Mouse (Mus musculus): ENCODE results near the gene Pik3r1. TPM values are rescaled to one million over a fixed set of nuclear protein-coding genes. Genes with fewer than 3 reads are reported as not detected.

The Pik3r1 gene
- polyA plus RNA-seq, 1 experiment from 2014 or later: 25.5 TPM

DNA sequence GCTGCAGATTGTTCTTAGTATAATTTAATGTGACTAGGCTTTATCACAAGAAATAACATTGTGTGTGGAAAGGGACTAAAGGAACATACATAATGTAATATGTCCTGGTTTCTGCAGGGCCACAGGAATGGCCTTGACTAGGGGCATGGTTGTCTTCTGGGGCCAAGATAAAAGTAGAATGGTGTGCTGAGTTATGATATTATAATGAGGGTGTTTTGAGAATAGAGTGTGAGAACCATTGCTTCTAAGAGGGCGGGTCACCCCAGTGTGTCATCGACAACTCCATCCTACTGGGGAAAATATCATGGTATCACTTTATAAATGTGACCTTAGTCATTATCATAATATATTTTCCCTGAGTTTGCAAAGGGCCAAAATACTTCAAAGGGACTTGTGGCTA lies 115.9 kb downstream of the Pik3r1 start:
- H3K27me3 ChIP-seq (ENCODE audit: control insufficient read depth, insufficient read depth, low read length): no peaks in the 10 kb centered on the region
- H3K27ac ChIP-seq (ENCODE audit: low read depth, low read length): no peak overlapping the region
- H3K9me3 ChIP-seq (ENCODE audit: control insufficient read depth, low read length): no peaks in the 10 kb centered on the region
- H3K36me3 ChIP-seq (ENCODE audit: control insufficient read depth, insufficient read depth, low read length): no peaks in the 10 kb centered on the region
- no peak overlapping the region for H3K4me2 ChIP-seq (ENCODE audit: low read depth)
- ATAC-seq (ENCODE audit: insufficient read depth, low FRiP score, low TSS enrichment) (no peak), DNase-seq (ENCODE audit: low spot score) (no peak)
- H3K4me1 ChIP-seq (ENCODE audit: control insufficient read depth, insufficient read depth, low read length): no peaks in the 10 kb centered on the region
- H3K4me3 ChIP-seq (ENCODE audit: low read depth, low read length): no peak overlapping the region
- 94% methylated on average over 2 of the region's 2 CpGs for WGBS
- H3K9ac ChIP-seq (ENCODE audit: low read length): no peak overlapping the region

DNA sequence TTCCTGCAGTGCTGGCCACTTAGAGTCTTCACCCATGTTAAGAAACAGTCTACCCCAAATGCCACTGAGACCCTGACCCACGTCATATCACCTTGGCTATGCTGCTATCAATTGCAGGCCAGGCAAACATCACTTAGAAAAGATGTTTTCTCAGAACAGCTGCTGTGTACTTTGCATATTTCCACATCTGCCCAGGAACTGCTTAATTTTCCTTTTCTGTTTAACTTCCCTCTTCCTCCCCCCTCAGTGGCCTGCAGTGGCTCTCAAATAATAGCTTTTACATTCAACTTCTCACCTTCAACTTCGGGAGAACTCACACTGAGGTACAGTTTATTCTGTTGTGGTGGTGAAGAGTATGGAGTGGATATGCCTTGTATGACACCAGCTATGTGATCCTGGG lies 126.4 kb downstream of the Pik3r1 start:
- H3K27me3 ChIP-seq (ENCODE audit: control insufficient read depth, insufficient read depth, low read length): no peaks in the 10 kb centered on the region
- H3K36me3 ChIP-seq (ENCODE audit: control insufficient read depth, insufficient read depth, low read length): no peaks in the 10 kb centered on the region
- no peak overlapping the region for H3K4me2 ChIP-seq (ENCODE audit: low read depth)
- no peak for DNase-seq (ENCODE audit: low spot score)
- no peaks in the 10 kb centered on the region for H3K4me1 ChIP-seq (ENCODE audit: control insufficient read depth, insufficient read depth, low read length)
- no peak overlapping the region for H3K27ac ChIP-seq (ENCODE audit: low read depth, low read length)
- no peaks in the 10 kb centered on the region for H3K9me3 ChIP-seq (ENCODE audit: control insufficient read depth, low read length)
- no peak overlapping the region for H3K4me3 ChIP-seq (ENCODE audit: low read depth, low read length)
- H3K9ac ChIP-seq (ENCODE audit: low read length): no peak overlapping the region
- WGBS: 93% methylated on average over 2 of the region's 2 CpGs
- ATAC-seq (ENCODE audit: insufficient read depth, low FRiP score, low TSS enrichment): no peak

DNA sequence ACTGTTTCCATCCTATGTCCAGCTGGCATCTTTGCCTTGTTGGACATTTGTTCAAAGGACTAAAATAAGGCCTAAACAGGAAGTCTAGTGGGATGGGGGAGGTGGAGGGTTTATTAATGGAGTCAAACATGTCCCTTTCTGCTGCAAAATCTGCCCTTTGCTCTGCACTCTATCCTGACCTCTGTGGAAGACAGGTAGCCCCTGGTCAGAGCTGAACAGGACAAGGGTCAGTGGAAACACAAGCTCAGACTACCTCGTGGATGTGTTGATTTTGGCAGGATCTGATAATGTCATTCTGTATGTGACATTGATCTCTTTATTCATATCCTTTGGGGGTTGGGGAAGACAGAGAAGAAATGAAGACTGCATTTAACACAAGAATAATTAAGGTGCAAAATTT lies 132.2 kb downstream of the Pik3r1 start:
- WGBS: 68% methylated on average over 1 of the region's 1 CpGs
- no peak overlapping the region for H3K4me3 ChIP-seq (ENCODE audit: low read depth, low read length)

DNA sequence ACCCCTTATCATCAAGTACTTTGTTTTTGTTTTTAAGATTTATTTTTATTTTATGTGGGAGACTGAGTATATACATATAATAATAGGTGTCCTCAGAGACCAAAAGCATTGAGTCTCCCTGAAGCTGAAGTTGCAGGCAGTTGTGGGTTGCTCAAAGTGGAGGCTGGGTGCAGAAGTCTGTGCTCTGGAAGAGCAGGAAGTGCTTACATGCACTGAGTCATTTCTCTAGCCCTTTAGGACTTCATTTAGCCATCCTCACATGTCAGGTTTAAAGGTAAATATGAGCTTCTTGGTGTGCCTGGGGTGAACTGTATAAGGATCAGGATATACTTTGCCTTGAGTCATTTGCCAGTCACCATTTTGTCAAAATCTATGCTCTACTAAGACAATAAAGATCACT lies 133.6 kb downstream of the Pik3r1 start:
- Histone ChIP-seq H3K27me3 (ENCODE audit: control insufficient read depth, insufficient read depth, low read length) (no peaks in the 10 kb centered on the region), H3K9me3 (ENCODE audit: control insufficient read depth, low read length) (no peaks in the 10 kb centered on the region), H3K4me2 (ENCODE audit: low read depth) (no peak overlapping the region), H3K4me1 (ENCODE audit: control insufficient read depth, insufficient read depth, low read length) (no peaks in the 10 kb centered on the region), H3K9ac (ENCODE audit: low read length) (no peak overlapping the region), H3K4me3 (ENCODE audit: low read depth, low read length) (no peak overlapping the region), H3K36me3 (ENCODE audit: control insufficient read depth, insufficient read depth, low read length) (no peaks in the 10 kb centered on the region), H3K27ac (ENCODE audit: low read depth, low read length) (no peak overlapping the region)
- DNase-seq (ENCODE audit: low spot score): no peak
- ATAC-seq (ENCODE audit: insufficient read depth, low FRiP score, low TSS enrichment): no peak

More for the DNA sequence above, 132.2 kb downstream of the Pik3r1 start:
- no peak for ATAC-seq (ENCODE audit: insufficient read depth, low FRiP score, low TSS enrichment)
- H3K27ac ChIP-seq (ENCODE audit: low read depth, low read length): no peak overlapping the region
- no peaks in the 10 kb centered on the region for H3K27me3 ChIP-seq (ENCODE audit: control insufficient read depth, insufficient read depth, low read length)
- no peak overlapping the region for H3K4me2 ChIP-seq (ENCODE audit: low read depth)
- no peaks in the 10 kb centered on the region for H3K4me1 ChIP-seq (ENCODE audit: control insufficient read depth, insufficient read depth, low read length)
- H3K9me3 ChIP-seq (ENCODE audit: control insufficient read depth, low read length): no peaks in the 10 kb centered on the region
- no peak overlapping the region for H3K9ac ChIP-seq (ENCODE audit: low read length)
- no peaks in the 10 kb centered on the region for H3K36me3 ChIP-seq (ENCODE audit: control insufficient read depth, insufficient read depth, low read length)
- no peak for DNase-seq (ENCODE audit: low spot score)

DNA sequence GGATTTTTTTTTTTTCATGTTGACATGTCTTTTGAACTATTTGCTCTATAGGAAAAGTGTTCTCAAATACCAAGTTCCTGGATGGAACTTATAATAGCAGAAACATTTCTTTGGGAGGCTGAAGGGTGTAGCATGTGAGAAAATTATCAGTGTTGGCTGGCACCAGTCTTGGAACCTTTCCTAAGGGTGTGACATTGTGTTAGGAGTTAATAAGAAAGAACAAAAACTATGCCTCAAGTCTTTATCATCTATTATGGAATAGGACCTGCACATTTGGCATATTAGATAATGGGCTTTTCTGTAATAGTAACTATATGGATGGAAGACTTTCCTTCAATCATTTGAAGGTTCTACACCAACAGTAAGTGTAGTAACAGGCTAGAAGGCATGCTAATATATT lies 134.4 kb downstream of the Pik3r1 start:
- no peak overlapping the region for H3K27ac ChIP-seq (ENCODE audit: low read depth, low read length)
- no peaks in the 10 kb centered on the region for H3K9me3 ChIP-seq (ENCODE audit: control insufficient read depth, low read length)
- DNase-seq (ENCODE audit: low spot score): no peak
- no peak overlapping the region for H3K9ac ChIP-seq (ENCODE audit: low read length)
- ATAC-seq (ENCODE audit: insufficient read depth, low FRiP score, low TSS enrichment): no peak
- H3K4me2 ChIP-seq (ENCODE audit: low read depth): no peak overlapping the region
- no peak overlapping the region for H3K4me3 ChIP-seq (ENCODE audit: low read depth, low read length)
- H3K27me3 ChIP-seq (ENCODE audit: control insufficient read depth, insufficient read depth, low read length): no peaks in the 10 kb centered on the region
- H3K4me1 ChIP-seq (ENCODE audit: control insufficient read depth, insufficient read depth, low read length): no peaks in the 10 kb centered on the region
- no peaks in the 10 kb centered on the region for H3K36me3 ChIP-seq (ENCODE audit: control insufficient read depth, insufficient read depth, low read length)

DNA sequence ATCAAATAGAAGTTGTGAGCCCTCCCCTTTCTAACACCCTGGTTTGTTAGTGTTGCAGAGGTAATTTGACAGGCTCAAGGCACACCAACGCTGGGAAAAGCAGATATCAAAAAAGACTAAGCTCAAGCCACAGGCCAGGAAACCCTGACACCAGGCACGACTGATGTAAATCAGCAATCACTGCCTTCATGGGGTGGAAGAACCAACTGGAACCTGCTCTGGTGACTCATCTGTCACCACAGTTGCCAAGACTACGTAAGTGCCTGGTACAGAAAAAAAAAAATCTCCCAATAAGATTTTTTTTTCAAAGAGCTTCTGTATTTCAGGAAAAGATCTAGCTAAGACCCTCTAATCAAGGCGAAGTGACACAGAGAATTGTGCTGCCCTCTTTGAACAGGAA lies 135.2 kb downstream of the Pik3r1 start:
- Histone ChIP-seq H3K4me1 (ENCODE audit: control insufficient read depth, insufficient read depth, low read length) (no peaks in the 10 kb centered on the region), H3K4me3 (ENCODE audit: low read depth, low read length) (no peak overlapping the region), H3K4me2 (ENCODE audit: low read depth) (no peak overlapping the region), H3K9me3 (ENCODE audit: control insufficient read depth, low read length) (no peaks in the 10 kb centered on the region), H3K27me3 (ENCODE audit: control insufficient read depth, insufficient read depth, low read length) (no peaks in the 10 kb centered on the region), H3K9ac (ENCODE audit: low read length) (no peak overlapping the region), H3K36me3 (ENCODE audit: control insufficient read depth, insufficient read depth, low read length) (no peaks in the 10 kb centered on the region), H3K27ac (ENCODE audit: low read depth, low read length) (no peak overlapping the region)
- WGBS: 69% methylated on average over 4 of the region's 4 CpGs
- ATAC-seq (ENCODE audit: insufficient read depth, low FRiP score, low TSS enrichment) (no peak), DNase-seq (ENCODE audit: low spot score) (no peak)

DNA sequence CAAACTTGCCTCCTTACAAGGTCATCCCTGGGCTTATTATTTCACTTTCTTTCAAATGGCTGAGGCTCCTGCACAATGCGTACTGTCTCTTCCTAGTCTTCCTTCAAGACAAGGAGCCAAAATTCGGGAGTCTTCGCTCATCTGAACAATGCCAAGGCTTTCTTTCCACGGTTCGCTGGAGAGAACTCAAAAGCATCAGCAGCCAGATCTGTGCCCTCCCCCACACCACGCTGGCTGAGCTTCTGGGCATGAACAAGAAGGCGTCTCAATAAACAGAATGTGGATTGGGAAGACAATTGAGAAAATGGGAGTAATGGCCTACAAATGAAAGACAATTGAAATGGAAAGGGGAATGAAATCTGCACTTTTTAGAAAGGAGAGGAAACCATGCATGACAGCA lies 136.5 kb downstream of the Pik3r1 start:
- no peak for DNase-seq (ENCODE audit: low spot score)
- 56% methylated on average over 7 of the region's 7 CpGs for WGBS
- no peak overlapping the region for H3K9ac ChIP-seq (ENCODE audit: low read length)

More for the DNA sequence above, 136.5 kb downstream of the Pik3r1 start:
- no peak overlapping the region for H3K4me3 ChIP-seq (ENCODE audit: low read depth, low read length)
- H3K27ac ChIP-seq (ENCODE audit: low read depth, low read length): no peak overlapping the region
- no peaks in the 10 kb centered on the region for H3K36me3 ChIP-seq (ENCODE audit: control insufficient read depth, insufficient read depth, low read length)
- no peaks in the 10 kb centered on the region for H3K27me3 ChIP-seq (ENCODE audit: control insufficient read depth, insufficient read depth, low read length)
- ATAC-seq (ENCODE audit: insufficient read depth, low FRiP score, low TSS enrichment): no peak
- H3K9me3 ChIP-seq (ENCODE audit: control insufficient read depth, low read length): no peaks in the 10 kb centered on the region
- no peak overlapping the region for H3K4me2 ChIP-seq (ENCODE audit: low read depth)
- H3K4me1 ChIP-seq (ENCODE audit: control insufficient read depth, insufficient read depth, low read length): no peaks in the 10 kb centered on the region
